Mouse (Mus musculus): ENCODE results near the gene Pbxip1.

- TF ChIP-seq ZNF384 (IDR thresholded peaks at IDR 0.05; ENCODE audit: low read depth, low read length) (no peak), ZC3H11A (IDR thresholded peaks at IDR 0.05; ENCODE audit: borderline replicate concordance, low read depth, low read length) (no peak), MAFK (IDR thresholded peaks at IDR 0.05; ENCODE audit: insufficient read depth, low read depth, low read length) (no peak), HCFC1 (IDR thresholded peaks at IDR 0.05; ENCODE audit: borderline replicate concordance, insufficient read depth, low read length) (no peak)
These were observed 43.6 kb upstream of the Pbxip1 start for GRCm38 (mm10) chr3:89392871-89393311.

Data from ES-E14 (cell line).